Mouse (Mus musculus): ENCODE measurements at regions not wholly inside any gene's neighbourhood (a gene's known extent, or its start where the extent isn't known, plus 50 kb on each side); places are given as distances from the start of the nearest gene placed in this dataset.

- TF ChIP-seq POLR2A (IDR thresholded peaks at IDR 0.05; ENCODE audit: borderline replicate concordance, extremely low read depth, low read depth, low read length) (no peak), CTCF (IDR thresholded peaks at IDR 0.05; ENCODE audit: insufficient read depth, low read length) (no peak)
These were observed 57.8 kb downstream of the Cyp26a1 start for GRCm38 (mm10) chr19:37755372-37755771.
